Mouse (Mus musculus): ENCODE results near the gene Gm49354.

DNA sequence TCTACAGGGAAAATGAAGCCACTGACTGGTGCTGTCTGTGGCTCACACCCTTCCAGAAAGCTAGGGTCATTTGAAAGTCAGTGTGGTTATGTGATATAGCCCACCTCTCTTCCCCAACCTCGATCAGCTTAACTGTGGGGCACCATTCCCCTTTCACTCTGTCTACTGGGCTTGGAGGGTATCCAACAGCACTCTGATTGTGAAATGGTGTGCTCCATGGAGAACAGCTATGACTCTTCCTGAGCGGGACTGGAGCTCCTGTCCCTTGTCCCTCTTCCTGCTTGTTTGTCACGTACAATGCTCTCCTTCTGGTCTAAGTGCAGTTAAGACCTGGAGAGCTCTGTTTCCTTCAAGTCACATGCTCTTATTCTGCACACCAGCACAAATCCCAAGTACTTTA, 6.9 kb downstream of the Gm49354 start:
- no peak for TF ChIP-seq ZC3H11A (IDR thresholded peaks at IDR 0.05; ENCODE audit: borderline replicate concordance, low read depth, low read length)
- TF ChIP-seq HCFC1 (IDR thresholded peaks at IDR 0.05; ENCODE audit: borderline replicate concordance, insufficient read depth, low read length) = no peak
- no peak for TF ChIP-seq MAFK (IDR thresholded peaks at IDR 0.05; ENCODE audit: insufficient read depth, low read depth, low read length)

All from ES-E14 (cell line).